Mouse (Mus musculus) liver, embryonic 16.5 days (tissue): Measurements from ENCODE around the gene Vps36. TPM values are rescaled to one million over a fixed set of nuclear protein-coding genes. Genes with fewer than 3 reads are reported as not detected.

Experiments
- ATAC-seq: fragments of 200-750 bp; cut with Nextera tagmentation; 2 replicates; pipeline ENCODE4 v1.8.0; 2017; ENCODE audit warnings: low read depth, mild to moderate bottlenecking, moderate number of reproducible peaks, moderate library complexity
- H3K27ac ChIP-seq: fragments of 300-500 bp; sonication (generic); 2 replicates; pipeline ENCODE4 v1.5.1; 2014; ENCODE audit warnings: mild to moderate bottlenecking, low read length
- H3K27me3 ChIP-seq: fragments of 300-500 bp; sonication (generic); 2 replicates; pipeline ENCODE4 v1.6.1; 2014; ENCODE audit warnings: low read depth, low read length, mixed read lengths; ENCODE audit not compliant: control insufficient read depth, insufficient read depth
- H3K36me3 ChIP-seq: fragments of 300-500 bp; sonication (generic); 2 replicates; pipeline ENCODE4 v1.6.1; 2014; ENCODE audit warnings: mild to moderate bottlenecking; ENCODE audit not compliant: control insufficient read depth, insufficient read depth
- H3K4me1 ChIP-seq: fragments of 300-500 bp; sonication (generic); 2 replicates; pipeline ENCODE4 v1.6.1; 2014; ENCODE audit warnings: low read depth, low read length, mixed read lengths; ENCODE audit not compliant: control insufficient read depth
- H3K4me2 ChIP-seq: fragments of 300-500 bp; sonication (generic); 2 replicates; pipeline ENCODE4 v1.6.1; 2014; ENCODE audit warnings: low read depth, low read length, mixed read lengths
- H3K4me3 ChIP-seq: fragments of 300-500 bp; sonication (generic); 2 replicates; pipeline ENCODE4 v1.5.1; 2014; ENCODE audit warnings: low read depth, mild to moderate bottlenecking, low read length
- H3K9ac ChIP-seq: fragments of 300-500 bp; sonication (generic); 2 replicates; pipeline ENCODE4 v1.6.1; 2014; ENCODE audit warnings: low read depth, low read length
- H3K9me3 ChIP-seq: fragments of 300-500 bp; sonication (generic); replicated peaks from 2 replicates; pipeline ENCODE4 v1.6.1; 2016; ENCODE audit warnings: low read length; ENCODE audit not compliant: control insufficient read depth
- WGBS: fragments of 180-500 bp; shearing (Covaris S2); extraction: QIAGEN DNeasy Blood & Tissue Kit; methylation state at CpG from one replicate; pipeline ENCODE4 v1.1.7; 2014; ENCODE audit not compliant: insufficient replicate concordance; 5-methylcytosine and 5-hydroxymethylcytosine counted together
- polyA plus RNA-seq: library from polyadenylated mRNA; unstranded; fragments of >200 nt; fragmentation: Nextera tagmentation; extraction: Ambion mirVana; gene quantifications from 2 replicates; pipeline ENCODE4 v1.2.1, GENCODE M21; 2015

The Vps36 gene
- polyA plus RNA-seq, 1 experiment from 2014 or later: 7.5 TPM

- Histone ChIP-seq H3K4me2 (no peak overlapping the region), H3K36me3 (no peaks in the 10 kb centered on the region), H3K4me1 (no peaks in the 10 kb centered on the region; the same call in 1 of the 2 replicates), H3K27ac (no peak overlapping the region), H3K9me3 (no peaks in the 10 kb centered on the region), H3K9ac (no peak overlapping the region), H3K4me3 (no peak overlapping the region), H3K27me3 (no peaks in the 10 kb centered on the region)
- no peak for ATAC-seq
- WGBS: 61% methylated on average over 1 of the region's 1 CpGs
Observed at GRCm38 (mm10) chr8:22265194-22265593, 72.6 kb downstream of the Vps36 start.

GRCm38 (mm10) chr8:22266809-22267208 is 74.2 kb downstream of the Vps36 start:
- ATAC-seq: no peak
- H3K4me3 ChIP-seq: no peak overlapping the region
- no peaks in the 10 kb centered on the region for H3K4me1 ChIP-seq
- no peak overlapping the region for H3K4me2 ChIP-seq
- no peak overlapping the region for H3K9ac ChIP-seq
- no peaks in the 10 kb centered on the region for H3K9me3 ChIP-seq
- no peaks in the 10 kb centered on the region for H3K27me3 ChIP-seq
- no peaks in the 10 kb centered on the region for H3K36me3 ChIP-seq
- WGBS: 69% methylated on average over 3 of the region's 3 CpGs
- no peak overlapping the region for H3K27ac ChIP-seq

Other genes with a start within 250 kb of the Vps36 start
- not detected in 2 replicates for gene Defb13, start 246.0 kb upstream of the Vps36 start, polyA plus RNA-seq
- gene Fam90a1a, start 234.1 kb upstream of the Vps36 start, polyA plus RNA-seq: not detected in 2 replicates
- gene Ccdc70, start 223.0 kb upstream of the Vps36 start, polyA plus RNA-seq: not detected in 2 replicates
- 12.8 and 14.1 TPM in 2 replicates for gene Atp7b, start 132.5 kb upstream of the Vps36 start, polyA plus RNA-seq
- 11.0 TPM in 2 replicates for gene Alg11, start 132.1 kb upstream of the Vps36 start, polyA plus RNA-seq
- 0.06 and 0.15 TPM in 2 replicates for gene Nek5, start 67.8 kb upstream of the Vps36 start, polyA plus RNA-seq
- gene Nek3, start 26.4 kb upstream of the Vps36 start, polyA plus RNA-seq: 1.3 and 1.4 TPM in 2 replicates
- gene Ckap2, start 7.0 kb upstream of the Vps36 start, polyA plus RNA-seq: 19.9 and 22.1 TPM in 2 replicates
- 1.8 and 2.1 TPM in 2 replicates for gene Thsd1, start 34.5 kb downstream of the Vps36 start, polyA plus RNA-seq
- not detected in 2 replicates for gene Tpte, start 90.6 kb downstream of the Vps36 start, polyA plus RNA-seq
- 26.0 and 27.4 TPM in 2 replicates for gene Slc25a15, start 205.8 kb downstream of the Vps36 start, polyA plus RNA-seq
- gene Mrps31, start 218.6 kb downstream of the Vps36 start, polyA plus RNA-seq: 25.9 and 26.8 TPM in 2 replicates